Mouse (Mus musculus): ENCODE data around the gene Entpd8. TPM values are rescaled to one million over a fixed set of nuclear protein-coding genes. Genes with fewer than 3 reads are reported as not detected.

The Entpd8 gene
- polyA plus RNA-seq, 1 experiment from 2014 or later, result not detected

DNA sequence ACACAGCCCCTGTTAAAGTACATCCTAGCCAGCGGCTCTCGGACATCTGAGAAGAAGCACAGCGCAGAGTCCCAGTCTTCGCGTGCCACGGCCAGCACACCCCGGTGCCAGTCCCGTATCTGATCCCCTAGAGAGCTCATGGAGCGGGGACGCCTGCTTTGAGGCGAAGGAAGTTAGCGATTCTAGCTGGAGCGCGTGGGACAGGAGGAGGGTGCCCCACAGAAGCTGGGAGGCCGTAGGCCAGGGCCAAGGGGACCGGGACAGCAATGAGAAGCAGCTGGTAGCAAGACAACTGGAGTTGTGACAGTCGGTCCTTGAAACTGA, 14.6 kb downstream of the Entpd8 start:
- H3K27me3 ChIP-seq (ENCODE audit: insufficient read depth, low read length), result 0 out of 2 replicates have a peak, but pooled peaks cover 7% of the 10 kb centered on the region
- WGBS, result 38% methylated on average over 17 of the region's 17 CpGs
- H3K9ac ChIP-seq, result 0 out of 2 replicates have a peak overlapping the region, but pooled peaks have one; percentile 3
- H3K4me3 ChIP-seq (ENCODE audit: low read depth, low read length), result peak overlapping the region; percentile 14; the same call in 1 of the 2 replicates
- H3K36me3 ChIP-seq (ENCODE audit: insufficient read depth), result no peaks in the 10 kb centered on the region
- no peaks in the 10 kb centered on the region for H3K9me3 ChIP-seq (ENCODE audit: low read depth, low read length)
- no peak for TF ChIP-seq CTCF (IDR thresholded peaks at IDR 0.05; ENCODE audit: low read depth)
- H3K4me1 ChIP-seq (ENCODE audit: insufficient read depth), result no peaks in the 10 kb centered on the region
- DNase-seq (no peak), ATAC-seq (ENCODE audit: insufficient read depth) (peak; percentile 45)
- peak overlapping the region; percentile 49 for H3K4me2 ChIP-seq
- H3K27ac ChIP-seq (ENCODE audit: low read depth), result no peak overlapping the region

DNA sequence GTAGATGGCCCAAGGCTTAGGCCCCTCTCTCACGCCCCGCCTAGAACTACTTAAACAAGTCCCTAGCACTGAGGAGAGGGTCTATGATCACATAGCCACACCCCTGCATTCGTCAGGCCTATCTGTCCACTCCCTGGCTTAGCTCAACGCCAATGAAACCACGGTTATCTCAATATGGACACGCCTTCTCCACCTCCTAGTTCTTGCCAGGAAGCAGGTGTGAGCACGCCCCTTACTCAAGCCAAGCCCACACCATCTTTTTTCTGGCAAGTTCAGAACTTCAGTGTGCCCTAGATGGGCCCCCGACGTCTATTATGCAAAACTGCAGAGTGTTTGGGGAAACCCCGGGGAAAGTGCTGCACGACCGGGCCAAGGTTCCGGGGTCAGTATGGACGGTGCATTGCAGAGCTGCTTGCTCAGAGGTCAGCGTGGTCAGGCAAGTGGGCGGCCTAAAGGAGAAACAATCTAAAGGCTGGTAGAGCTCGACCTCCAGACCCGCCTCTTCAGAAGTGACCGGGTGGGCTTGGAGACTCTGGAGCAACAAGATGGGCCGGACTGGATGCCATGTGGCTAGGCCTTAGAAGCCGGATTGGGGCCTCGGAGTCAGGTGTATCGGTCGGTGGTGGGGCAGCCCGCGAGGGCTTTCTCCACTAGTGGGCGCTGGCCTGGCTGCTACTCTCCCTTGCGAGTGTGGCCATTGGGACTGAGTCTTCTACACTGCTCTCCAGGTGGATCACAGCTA, 15.2 kb downstream of the Entpd8 start, which contains the start of gene Noxa1:
TSS of gene Noxa1 (minus strand) at position 41 of the 742 bp plus-strand sequence.
- H3K9me3 ChIP-seq (ENCODE audit: low read depth, low read length), result no peaks in the 10 kb centered on the region
- H3K9ac ChIP-seq, result 0 out of 2 replicates have a peak within 1 kb of the TSS, but pooled peaks have one; percentile 3
- DNase-seq (peak; percentile 61), ATAC-seq (ENCODE audit: insufficient read depth) (peak; percentile 87)
- H3K27me3 ChIP-seq (ENCODE audit: insufficient read depth, low read length), result 0 out of 2 replicates have a peak, but pooled peaks cover 7% of the 10 kb centered on the region
- H3K4me3 ChIP-seq (ENCODE audit: low read depth, low read length), result peak within 1 kb of the TSS; percentile 14; the same call in 1 of the 2 replicates
- H3K27ac ChIP-seq (ENCODE audit: low read depth), result no peak within 1 kb of the TSS
- peak within 1 kb of the TSS; percentile 49 for H3K4me2 ChIP-seq
- no peaks in the 10 kb centered on the region for H3K36me3 ChIP-seq (ENCODE audit: insufficient read depth)
- WGBS, result 34% methylated on average over 28 of the region's 28 CpGs
- H3K4me1 ChIP-seq (ENCODE audit: insufficient read depth), result no peaks in the 10 kb centered on the region
- TF ChIP-seq CTCF (IDR thresholded peaks at IDR 0.05; ENCODE audit: low read depth), result peak; percentile 39

DNA sequence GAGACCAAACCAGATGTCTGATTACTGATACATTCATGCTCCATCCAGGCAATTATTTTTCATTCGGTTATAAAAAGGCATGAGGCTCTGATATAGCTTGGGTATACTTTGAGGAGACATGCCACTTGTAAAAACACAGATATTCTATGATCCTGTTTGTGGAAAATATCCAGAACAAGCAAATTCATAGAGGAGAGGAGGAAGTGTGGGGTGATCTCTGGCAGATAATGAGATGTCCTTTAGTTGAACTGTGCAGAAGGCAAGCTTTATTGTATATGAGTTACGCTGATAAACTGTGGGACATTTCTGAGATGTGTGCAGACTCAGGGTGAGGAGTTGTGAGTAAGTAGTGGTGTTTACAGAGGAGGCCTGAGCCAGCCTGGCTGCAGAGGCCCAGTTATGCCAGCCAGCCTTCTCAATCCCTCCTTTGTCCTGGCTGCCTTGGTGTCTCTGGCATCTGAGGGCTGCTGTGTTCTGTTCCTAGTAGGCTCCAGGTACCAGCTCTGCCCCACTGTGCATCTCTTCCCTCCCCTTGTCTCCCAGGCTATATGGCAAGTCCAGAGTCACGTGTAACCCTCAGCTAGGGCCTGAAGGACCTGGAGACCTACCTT, 18.0 kb downstream of the Entpd8 start:
- TF ChIP-seq CTCF (IDR thresholded peaks at IDR 0.05; ENCODE audit: low read depth), result no peak
- ATAC-seq (ENCODE audit: insufficient read depth), result no peak
- Histone ChIP-seq H3K9ac (no peak overlapping the region), H3K9me3 (ENCODE audit: low read depth, low read length) (no peaks in the 10 kb centered on the region), H3K27me3 (ENCODE audit: insufficient read depth, low read length) (0 out of 2 replicates have a peak, but pooled peaks cover 7% of the 10 kb centered on the region), H3K4me1 (ENCODE audit: insufficient read depth) (no peaks in the 10 kb centered on the region), H3K4me3 (ENCODE audit: low read depth, low read length) (no peak overlapping the region), H3K4me2 (no peak overlapping the region), H3K36me3 (ENCODE audit: insufficient read depth) (no peaks in the 10 kb centered on the region), H3K27ac (ENCODE audit: low read depth) (no peak overlapping the region)
- 46% methylated on average over 3 of the region's 3 CpGs for WGBS
- DNase-seq, result no peak

DNA sequence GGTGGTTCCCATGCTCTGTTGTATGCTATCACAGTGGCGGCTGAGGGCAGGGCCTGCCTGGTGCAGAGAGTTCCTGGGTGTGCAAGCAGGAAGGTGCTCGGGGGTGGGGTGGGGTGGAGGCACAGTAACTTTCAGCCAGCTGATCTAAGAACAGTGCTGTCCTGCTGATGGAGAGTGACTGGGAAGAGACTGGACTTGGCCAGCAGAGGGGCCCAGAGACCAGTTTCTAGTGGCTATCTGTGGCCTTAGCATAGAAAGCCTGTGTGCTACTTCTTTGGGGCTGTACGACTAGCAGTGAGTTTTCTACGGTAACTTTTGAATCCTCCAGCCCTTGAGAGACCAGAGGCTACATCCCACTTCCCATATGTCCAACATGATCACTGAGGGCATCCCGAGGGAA, 18.9 kb downstream of the Entpd8 start:
- Histone ChIP-seq H3K27ac (ENCODE audit: low read depth) (no peak overlapping the region), H3K9me3 (ENCODE audit: low read depth, low read length) (no peaks in the 10 kb centered on the region), H3K4me2 (no peak overlapping the region), H3K4me3 (ENCODE audit: low read depth, low read length) (no peak overlapping the region), H3K27me3 (ENCODE audit: insufficient read depth, low read length) (0 out of 2 replicates have a peak, but pooled peaks cover 7% of the 10 kb centered on the region), H3K4me1 (ENCODE audit: insufficient read depth) (no peaks in the 10 kb centered on the region), H3K36me3 (ENCODE audit: insufficient read depth) (no peaks in the 10 kb centered on the region), H3K9ac (no peak overlapping the region)
- 54% methylated on average over 5 of the region's 5 CpGs for WGBS
- ATAC-seq (ENCODE audit: insufficient read depth) (no peak), DNase-seq (peak; percentile 60)
- peak; percentile 52 for TF ChIP-seq CTCF (IDR thresholded peaks at IDR 0.05; ENCODE audit: low read depth)

DNA sequence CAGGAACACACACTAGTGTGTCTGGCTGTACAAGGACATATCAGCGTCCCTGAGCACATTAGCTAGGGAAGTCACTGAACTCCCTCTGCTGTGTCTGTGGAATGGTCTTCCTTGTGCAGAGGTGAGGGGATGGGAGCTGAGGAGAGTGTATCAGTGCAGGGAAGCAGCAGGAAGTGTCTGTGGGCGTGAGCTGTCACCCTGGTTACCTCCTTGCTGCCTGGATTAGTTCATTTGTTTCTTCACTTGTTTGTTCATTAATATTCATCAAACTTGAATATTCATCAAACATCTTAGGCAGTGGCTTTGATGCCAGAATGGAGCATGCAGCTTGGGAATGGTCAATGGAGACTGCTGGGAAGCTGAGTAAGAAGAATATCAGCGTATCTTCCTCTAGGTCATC, 19.6 kb downstream of the Entpd8 start:
- Histone ChIP-seq H3K4me3 (ENCODE audit: low read depth, low read length) (no peak overlapping the region), H3K36me3 (ENCODE audit: insufficient read depth) (no peaks in the 10 kb centered on the region), H3K4me2 (no peak overlapping the region), H3K27me3 (ENCODE audit: insufficient read depth, low read length) (no peaks in the 10 kb centered on the region), H3K4me1 (ENCODE audit: insufficient read depth) (no peaks in the 10 kb centered on the region), H3K9me3 (ENCODE audit: low read depth, low read length) (no peaks in the 10 kb centered on the region), H3K27ac (ENCODE audit: low read depth) (no peak overlapping the region), H3K9ac (no peak overlapping the region)
- WGBS, result 65% methylated on average over 3 of the region's 3 CpGs
- no peak for DNase-seq
- no peak for TF ChIP-seq CTCF (IDR thresholded peaks at IDR 0.05; ENCODE audit: low read depth)
- no peak for ATAC-seq (ENCODE audit: insufficient read depth)

DNA sequence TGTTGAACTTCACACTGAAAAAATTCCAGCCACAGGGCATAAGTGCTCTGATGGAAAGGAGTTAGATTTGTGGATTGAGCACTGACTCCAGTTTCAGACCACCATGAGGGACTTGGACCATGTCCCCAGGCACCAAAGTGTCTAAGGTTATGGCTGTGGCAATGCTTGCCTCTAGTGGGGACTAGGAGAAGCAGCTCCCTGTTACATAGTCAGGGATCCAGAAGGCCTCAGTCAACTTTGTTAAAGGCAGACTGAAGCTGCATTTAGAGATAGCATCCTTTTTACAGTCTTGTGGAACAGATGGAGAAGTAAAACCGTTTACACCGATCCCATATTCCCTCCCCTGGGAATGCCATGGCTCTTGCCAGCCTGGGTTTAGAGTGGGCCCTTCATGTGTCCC, 24.0 kb downstream of the Entpd8 start:
- ATAC-seq (ENCODE audit: insufficient read depth), result no peak
- H3K27ac ChIP-seq (ENCODE audit: low read depth), result no peak overlapping the region
- no peaks in the 10 kb centered on the region for H3K27me3 ChIP-seq (ENCODE audit: insufficient read depth, low read length)
- no peak overlapping the region for H3K9ac ChIP-seq
- no peaks in the 10 kb centered on the region for H3K36me3 ChIP-seq (ENCODE audit: insufficient read depth)
- H3K4me1 ChIP-seq (ENCODE audit: insufficient read depth), result no peaks in the 10 kb centered on the region
- no peaks in the 10 kb centered on the region for H3K9me3 ChIP-seq (ENCODE audit: low read depth, low read length)
- no peak for DNase-seq
- no peak overlapping the region for H3K4me3 ChIP-seq (ENCODE audit: low read depth, low read length)
- TF ChIP-seq CTCF (IDR thresholded peaks at IDR 0.05; ENCODE audit: low read depth), result no peak
- 75% methylated on average over 2 of the region's 2 CpGs for WGBS
- H3K4me2 ChIP-seq, result no peak overlapping the region

DNA sequence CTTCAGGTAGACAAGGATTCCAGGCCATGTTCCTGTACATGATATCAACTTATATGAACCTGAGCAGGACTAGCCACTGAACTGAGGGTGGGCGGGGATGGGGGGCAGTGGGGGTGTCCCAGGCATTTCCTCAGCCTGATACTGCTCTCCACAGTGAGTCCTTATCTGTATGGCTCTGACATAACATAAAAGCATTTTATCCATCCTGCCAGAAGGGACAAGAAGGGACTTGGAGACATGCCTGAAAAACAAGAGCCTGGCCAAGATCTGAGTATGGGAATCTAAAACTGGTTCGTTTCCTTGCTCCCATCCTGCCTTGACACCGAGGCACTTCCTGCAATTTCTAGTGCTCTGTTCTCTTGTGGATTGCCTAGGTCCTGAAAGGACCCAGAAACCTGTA, 25.9 kb downstream of the Entpd8 start:
- no peak overlapping the region for H3K4me3 ChIP-seq (ENCODE audit: low read depth, low read length)
- no peaks in the 10 kb centered on the region for H3K27me3 ChIP-seq (ENCODE audit: insufficient read depth, low read length)
- no peak for TF ChIP-seq CTCF (IDR thresholded peaks at IDR 0.05; ENCODE audit: low read depth)
- ATAC-seq (ENCODE audit: insufficient read depth) (no peak), DNase-seq (peak; percentile 23)
- H3K4me2 ChIP-seq, result no peak overlapping the region
- H3K36me3 ChIP-seq (ENCODE audit: insufficient read depth), result no peaks in the 10 kb centered on the region
- no peak overlapping the region for H3K27ac ChIP-seq (ENCODE audit: low read depth)
- H3K4me1 ChIP-seq (ENCODE audit: insufficient read depth), result no peaks in the 10 kb centered on the region
- no peak overlapping the region for H3K9ac ChIP-seq
- WGBS, result 58% methylated on average over 3 of the region's 3 CpGs
- no peaks in the 10 kb centered on the region for H3K9me3 ChIP-seq (ENCODE audit: low read depth, low read length)

Data from lung, embryonic 14.5 days (tissue).